Mouse (Mus musculus): ENCODE measurements around the gene Pfkfb4. TPM values are rescaled to one million over a fixed set of nuclear protein-coding genes. Genes with fewer than 3 reads are reported as not detected.

Pfkfb4 gene
- polyA plus RNA-seq, 1 experiment from 2014 or later: 3.8 TPM

DNA sequence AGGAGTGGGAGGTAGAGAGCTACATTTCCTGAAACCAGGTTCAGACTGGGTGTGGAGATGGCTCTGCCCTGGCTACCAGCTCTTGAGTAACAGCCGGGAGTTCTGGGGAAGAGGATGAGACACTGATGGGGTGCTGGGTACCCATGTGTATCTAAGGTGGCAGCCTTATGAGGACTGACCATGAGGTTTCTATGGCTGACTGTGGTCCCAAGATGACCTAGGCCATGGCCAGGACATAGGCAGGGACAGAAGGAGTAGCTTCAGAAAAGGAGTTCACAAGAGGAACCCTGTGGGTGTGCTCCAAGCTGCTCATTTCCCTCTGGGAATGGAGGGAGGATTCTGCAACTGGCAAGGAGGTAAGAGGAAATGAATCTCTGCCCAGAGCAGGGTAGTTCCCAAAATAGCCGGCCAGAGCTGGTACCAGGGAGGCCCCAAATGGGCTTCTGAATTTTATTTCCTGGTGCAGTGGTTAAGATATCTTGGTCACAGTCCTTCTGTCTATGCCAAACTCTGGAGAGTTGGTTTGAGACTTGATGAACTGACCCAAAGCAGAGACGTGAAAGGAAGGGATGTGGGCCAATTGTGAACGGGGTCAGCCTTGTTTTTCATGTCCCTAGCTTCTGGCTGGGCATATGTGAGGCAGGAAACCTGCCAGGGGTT is 1.6 kb upstream of the Pfkfb4 start:
- 0 out of 2 replicates have a peak overlapping the region, but pooled peaks have one; percentile 6 for H3K27ac ChIP-seq (ENCODE audit: low read depth)

DNA sequence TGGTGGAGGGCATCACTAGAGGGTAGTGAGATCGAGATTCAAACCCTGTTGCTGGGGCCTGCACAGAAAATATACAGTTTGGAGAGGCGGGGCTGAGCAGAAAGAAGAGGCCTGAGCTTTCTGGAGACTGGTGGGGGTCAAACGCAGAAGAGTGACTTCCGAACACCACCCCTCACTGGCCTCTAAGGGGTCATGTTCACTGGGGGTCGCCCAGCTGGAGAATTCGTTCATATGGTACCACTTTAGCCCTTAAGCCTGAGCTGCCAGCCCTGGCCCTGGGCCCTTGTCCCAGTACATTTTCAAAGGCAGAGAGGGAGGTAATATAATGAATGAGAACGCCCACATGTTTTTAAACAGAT is 1.1 kb upstream of the Pfkfb4 start:
- ATAC-seq (no peak), DNase-seq (no peak)
- 72% methylated on average over 7 of the region's 7 CpGs for WGBS (ENCODE audit: insufficient replicate concordance)
- H3K4me2 ChIP-seq (ENCODE audit: low read depth, low read length): no peak overlapping the region
- H3K36me3 ChIP-seq (replicated peaks; ENCODE audit: insufficient read depth, low read length): no peaks in the 10 kb centered on the region
- H3K9me3 ChIP-seq (ENCODE audit: low read length): no peaks in the 10 kb centered on the region
- no peak overlapping the region for H3K27ac ChIP-seq (ENCODE audit: low read depth)
- no peak overlapping the region for H3K4me3 ChIP-seq (ENCODE audit: low read depth, low read length)
- H3K9ac ChIP-seq (replicated peaks): no peak overlapping the region
- no peaks in the 10 kb centered on the region for H3K27me3 ChIP-seq (ENCODE audit: insufficient read depth, low read length)
- no peak for TF ChIP-seq CTCF (IDR thresholded peaks at IDR 0.05; ENCODE audit: low read depth)
- no peak for TF ChIP-seq EP300 (IDR thresholded peaks at IDR 0.05; ENCODE audit: low read depth)
- peaks cover 35% of the 10 kb centered on the region for H3K4me1 ChIP-seq (ENCODE audit: insufficient read depth)

More for the DNA sequence above, 1.6 kb upstream of the Pfkfb4 start:
- H3K4me1 ChIP-seq (ENCODE audit: insufficient read depth): peaks cover 31% of the 10 kb centered on the region
- 61% methylated on average over 4 of the region's 4 CpGs for WGBS (ENCODE audit: insufficient replicate concordance)
- no peak overlapping the region for H3K9ac ChIP-seq (replicated peaks)
- H3K27me3 ChIP-seq (ENCODE audit: insufficient read depth, low read length): no peaks in the 10 kb centered on the region
- TF ChIP-seq CTCF (IDR thresholded peaks at IDR 0.05; ENCODE audit: low read depth): no peak
- no peak for TF ChIP-seq EP300 (IDR thresholded peaks at IDR 0.05; ENCODE audit: low read depth)
- no peak for ATAC-seq
- no peak overlapping the region for H3K4me3 ChIP-seq (ENCODE audit: low read depth, low read length)
- H3K4me2 ChIP-seq (ENCODE audit: low read depth, low read length): no peak overlapping the region
- no peak for DNase-seq
- H3K36me3 ChIP-seq (replicated peaks; ENCODE audit: insufficient read depth, low read length): no peaks in the 10 kb centered on the region
- H3K9me3 ChIP-seq (ENCODE audit: low read length): no peaks in the 10 kb centered on the region

GRCm38 (mm10) chr9:108992085-108992469 is 499 bp downstream of the Pfkfb4 start:
- no peak for DNase-seq
- Histone ChIP-seq H3K9ac (replicated peaks) (peak overlapping the region; percentile 28; the same call in 1 of the 2 replicates), H3K36me3 (replicated peaks; ENCODE audit: insufficient read depth, low read length) (no peaks in the 10 kb centered on the region), H3K4me2 (ENCODE audit: low read depth, low read length) (peak overlapping the region; percentile 78), H3K27me3 (ENCODE audit: insufficient read depth, low read length) (no peaks in the 10 kb centered on the region), H3K4me3 (ENCODE audit: low read depth, low read length) (peak overlapping the region; percentile 49), H3K9me3 (ENCODE audit: low read length) (no peaks in the 10 kb centered on the region), H3K27ac (ENCODE audit: low read depth) (no peak overlapping the region), H3K4me1 (ENCODE audit: insufficient read depth) (peaks cover 48% of the 10 kb centered on the region)
- WGBS (ENCODE audit: insufficient replicate concordance): 13% methylated on average over 18 of the region's 18 CpGs
- no peak for TF ChIP-seq EP300 (IDR thresholded peaks at IDR 0.05; ENCODE audit: low read depth)
- TF ChIP-seq CTCF (IDR thresholded peaks at IDR 0.05; ENCODE audit: low read depth): no peak
- ATAC-seq: no peak

DNA sequence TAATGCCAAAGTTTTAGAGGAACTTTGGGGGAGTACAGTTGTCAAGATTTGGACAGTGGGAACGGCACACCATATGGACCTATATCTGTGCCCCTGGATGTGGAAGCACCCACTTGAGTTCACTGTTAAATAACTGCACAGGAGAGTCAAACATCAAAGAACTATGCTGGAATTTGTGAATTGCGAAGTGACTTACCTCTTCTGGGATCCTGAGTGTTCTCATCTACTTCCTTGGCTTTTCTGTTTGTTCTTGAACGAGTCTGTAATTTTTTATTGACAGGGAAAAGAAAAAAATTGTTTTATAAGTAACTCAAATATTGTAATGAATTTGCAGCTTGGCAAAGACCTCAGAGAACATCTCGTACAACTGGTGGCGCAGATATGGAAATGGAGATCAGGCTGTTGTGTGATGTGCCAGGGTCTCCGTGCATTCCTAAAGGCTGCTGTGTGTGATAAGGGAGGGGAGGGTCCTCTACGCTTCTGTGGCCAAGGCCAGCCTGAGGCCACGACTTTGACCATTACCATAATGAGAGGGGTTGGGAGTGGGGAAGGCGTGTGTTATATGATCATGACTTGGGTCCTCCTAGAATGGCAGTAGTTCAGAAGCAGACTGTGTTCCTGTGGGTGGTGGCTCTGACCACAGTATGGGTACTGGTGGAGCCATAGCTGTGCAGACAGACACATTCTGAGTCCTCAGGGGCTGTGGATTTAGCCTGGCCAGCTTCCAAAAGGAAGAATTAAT is 1.2 kb downstream of the Pfkfb4 start:
- Histone ChIP-seq H3K27ac (ENCODE audit: low read depth) (no peak overlapping the region), H3K9me3 (ENCODE audit: low read length) (no peaks in the 10 kb centered on the region), H3K9ac (replicated peaks) (no peak overlapping the region), H3K4me1 (ENCODE audit: insufficient read depth) (peaks cover 48% of the 10 kb centered on the region), H3K4me2 (ENCODE audit: low read depth, low read length) (peak overlapping the region; percentile 78), H3K36me3 (replicated peaks; ENCODE audit: insufficient read depth, low read length) (no peaks in the 10 kb centered on the region), H3K4me3 (ENCODE audit: low read depth, low read length) (peak overlapping the region; percentile 49), H3K27me3 (ENCODE audit: insufficient read depth, low read length) (no peaks in the 10 kb centered on the region)
- no peak for ATAC-seq
- 62% methylated on average over 9 of the region's 9 CpGs for WGBS (ENCODE audit: insufficient replicate concordance)
- DNase-seq: no peak
- TF ChIP-seq EP300 (IDR thresholded peaks at IDR 0.05; ENCODE audit: low read depth) (no peak), CTCF (IDR thresholded peaks at IDR 0.05; ENCODE audit: low read depth) (no peak)

DNA sequence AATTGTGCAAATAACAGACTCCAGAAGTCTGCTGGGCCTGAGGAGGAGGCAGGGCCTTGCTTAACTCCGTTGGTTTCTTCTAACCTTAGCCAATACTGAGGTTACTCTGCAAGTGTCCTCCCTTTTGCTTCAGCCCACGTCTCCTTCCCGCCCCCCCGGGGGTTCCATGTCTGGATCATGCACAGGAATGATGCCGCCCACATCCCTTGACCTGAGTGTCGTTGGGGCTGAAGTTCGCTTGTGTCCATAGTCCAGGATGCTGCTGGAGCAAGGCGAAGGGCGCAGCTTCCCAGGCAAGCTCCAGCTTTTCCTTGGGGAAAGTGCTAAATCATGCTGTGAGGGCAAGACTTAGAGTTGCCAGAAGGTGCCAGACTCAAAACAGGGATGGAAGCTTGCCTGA is 4.8 kb downstream of the Pfkfb4 start:
- Histone ChIP-seq H3K9ac (replicated peaks) (no peak overlapping the region), H3K36me3 (replicated peaks; ENCODE audit: insufficient read depth, low read length) (no peaks in the 10 kb centered on the region), H3K9me3 (ENCODE audit: low read length) (no peaks in the 10 kb centered on the region), H3K4me3 (ENCODE audit: low read depth, low read length) (no peak overlapping the region), H3K4me2 (ENCODE audit: low read depth, low read length) (peak overlapping the region; percentile 52), H3K4me1 (ENCODE audit: insufficient read depth) (peaks cover 28% of the 10 kb centered on the region), H3K27me3 (ENCODE audit: insufficient read depth, low read length) (no peaks in the 10 kb centered on the region), H3K27ac (ENCODE audit: low read depth) (peak overlapping the region; percentile 71)
- peak; percentile 31 for DNase-seq
- ATAC-seq: no peak
- WGBS (ENCODE audit: insufficient replicate concordance): 56% methylated on average over 9 of the region's 9 CpGs
- no peak for TF ChIP-seq CTCF (IDR thresholded peaks at IDR 0.05; ENCODE audit: low read depth)

DNA sequence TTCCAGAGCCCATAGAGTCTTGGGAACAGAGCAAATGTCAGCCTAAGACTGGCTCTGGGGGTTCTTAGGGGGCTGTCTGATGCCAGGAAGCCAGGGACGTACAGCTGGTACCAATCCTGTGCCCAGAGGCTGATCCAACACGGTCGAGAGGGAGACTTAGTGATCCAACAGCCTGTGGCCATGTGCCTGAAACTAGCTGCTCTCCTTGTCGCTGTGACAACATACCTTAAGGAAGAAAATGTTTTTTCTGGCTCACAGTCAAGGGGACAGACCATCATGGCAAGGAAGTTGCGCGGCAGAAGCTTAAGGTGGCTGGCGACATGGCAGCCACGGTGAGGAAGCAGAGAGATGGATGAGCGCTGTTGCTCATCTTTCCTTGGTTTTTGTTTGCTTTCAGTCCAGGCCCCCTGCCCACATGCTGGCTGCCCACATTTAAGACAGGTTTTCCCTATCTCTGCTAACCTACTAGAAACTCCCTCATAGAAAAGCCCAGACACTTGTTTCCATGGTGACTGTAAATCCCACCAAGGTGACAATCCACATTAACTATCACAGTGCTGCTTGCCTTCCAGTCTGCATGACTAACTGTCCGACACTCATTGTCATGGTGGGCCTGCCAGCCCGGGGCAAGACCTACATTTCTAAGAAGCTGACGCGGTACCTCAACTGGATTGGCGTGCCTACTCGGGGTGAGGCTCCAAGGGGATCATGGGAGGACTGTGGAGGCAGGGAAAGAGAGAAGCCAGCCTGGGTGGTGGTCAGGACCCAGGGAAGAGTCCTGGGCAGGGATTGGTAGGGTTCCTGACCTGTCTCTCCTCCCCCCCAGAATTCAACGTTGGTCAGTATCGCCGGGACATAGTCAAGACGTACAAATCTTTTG is 6.9 kb downstream of the Pfkfb4 start:
- H3K4me3 ChIP-seq (ENCODE audit: low read depth, low read length): no peak overlapping the region
- H3K9me3 ChIP-seq (ENCODE audit: low read length): no peaks in the 10 kb centered on the region
- TF ChIP-seq CTCF (IDR thresholded peaks at IDR 0.05; ENCODE audit: low read depth) (no peak), EP300 (IDR thresholded peaks at IDR 0.05; ENCODE audit: low read depth) (no peak)
- peaks cover 20% of the 10 kb centered on the region for H3K4me1 ChIP-seq (ENCODE audit: insufficient read depth)
- ATAC-seq (no peak), DNase-seq (no peak)
- WGBS (ENCODE audit: insufficient replicate concordance): 68% methylated on average over 19 of the region's 19 CpGs
- peak overlapping the region; percentile 48 for H3K4me2 ChIP-seq (ENCODE audit: low read depth, low read length)
- no peaks in the 10 kb centered on the region for H3K27me3 ChIP-seq (ENCODE audit: insufficient read depth, low read length)
- no peaks in the 10 kb centered on the region for H3K36me3 ChIP-seq (replicated peaks; ENCODE audit: insufficient read depth, low read length)
- H3K9ac ChIP-seq (replicated peaks): no peak overlapping the region; the same call in 1 of the 2 replicates
- H3K27ac ChIP-seq (ENCODE audit: low read depth): peak overlapping the region; percentile 76

All from liver, postnatal 0 days (tissue).